Mouse (Mus musculus): ENCODE measurements around the gene Zfp541.

GRCm38 (mm10) chr7:16033059-16033458, 28.6 kb upstream of the Zfp541 start:
- TF ChIP-seq CTCF (IDR thresholded peaks at IDR 0.05) (no peak), EP300 (IDR thresholded peaks at IDR 0.05) (no peak)

Data from lung, postnatal 0 days (tissue).